Mouse (Mus musculus) layer of hippocampus, adult 8-10 months (tissue): ENCODE data around the gene Fam19a1. TPM values are rescaled to one million over a fixed set of nuclear protein-coding genes. Genes with fewer than 3 reads are reported as not detected.
A peak's percentile ranks its signal among the peaks of the same experiment; 100 is the strongest.

Experiments
- DNase-seq, 2 experiments: peaks; one replicate each; pipeline ENCODE4 v3.0.0; 2022; ENCODE audit warnings: low spot score in 2 of 2
- total RNA-seq, 4 experiments: library from RNA; stranded (reverse); gene quantifications; 2 replicates each; pipeline ENCODE4 v1.2.4; 2022

Fam19a1 gene
- total RNA-seq, 4 experiments from 2014 or later = 48.4 to 59.9 (median 54.6) TPM

GRCm38 (mm10) chr6:96254815-96255214, 141.9 kb downstream of the Fam19a1 start:
- DNase-seq = no peak

- no peak for DNase-seq
Measured at GRCm38 (mm10) chr6:96258651-96259050, 145.7 kb downstream of the Fam19a1 start.

GRCm38 (mm10) chr6:96266456-96266855, 153.5 kb downstream of the Fam19a1 start:
- DNase-seq = no peak

GRCm38 (mm10) chr6:96268788-96269187, 155.8 kb downstream of the Fam19a1 start:
- DNase-seq = no peak

GRCm38 (mm10) chr6:96270436-96270835, 157.5 kb downstream of the Fam19a1 start:
- no peak for DNase-seq

- no peak for DNase-seq
Measured at GRCm38 (mm10) chr6:96283731-96284130, 170.8 kb downstream of the Fam19a1 start.

- no peak for DNase-seq
Measured at GRCm38 (mm10) chr6:96284590-96284989, 171.6 kb downstream of the Fam19a1 start.

- no peak for DNase-seq
Measured at GRCm38 (mm10) chr6:96286276-96286675, 173.3 kb downstream of the Fam19a1 start.

GRCm38 (mm10) chr6:96287377-96287776, 174.4 kb downstream of the Fam19a1 start:
- DNase-seq = no peak

- no peak for DNase-seq
Measured at GRCm38 (mm10) chr6:96289672-96290071, 176.7 kb downstream of the Fam19a1 start.

GRCm38 (mm10) chr6:96347491-96347890, 234.5 kb downstream of the Fam19a1 start:
- peak in 1 of 2 experiments; percentile 10 for DNase-seq

GRCm38 (mm10) chr6:96349446-96350025, 236.6 kb downstream of the Fam19a1 start:
- DNase-seq = peak; percentile 65 to 81

- no peak for DNase-seq
Measured at GRCm38 (mm10) chr6:96369544-96369943, 256.6 kb downstream of the Fam19a1 start.

- no peak for DNase-seq
Measured at GRCm38 (mm10) chr6:96372848-96373247, 259.9 kb downstream of the Fam19a1 start.

GRCm38 (mm10) chr6:96373274-96373673, 260.3 kb downstream of the Fam19a1 start:
- DNase-seq = no peak

- no peak for DNase-seq
Measured at GRCm38 (mm10) chr6:96376773-96377172, 263.8 kb downstream of the Fam19a1 start.

- DNase-seq = no peak
Measured at GRCm38 (mm10) chr6:96379229-96379628, 266.3 kb downstream of the Fam19a1 start.

- DNase-seq = no peak
Measured at GRCm38 (mm10) chr6:96384441-96384840, 271.5 kb downstream of the Fam19a1 start.

- DNase-seq = no peak
Measured at GRCm38 (mm10) chr6:96418866-96419265, 305.9 kb downstream of the Fam19a1 start.

- DNase-seq = no peak
Measured at GRCm38 (mm10) chr6:96419704-96420382, 306.9 kb downstream of the Fam19a1 start.

GRCm38 (mm10) chr6:96420515-96420914, 307.6 kb downstream of the Fam19a1 start:
- DNase-seq = no peak

GRCm38 (mm10) chr6:96429390-96429789, 316.4 kb downstream of the Fam19a1 start:
- DNase-seq = no peak

GRCm38 (mm10) chr6:96432397-96432796, 319.4 kb downstream of the Fam19a1 start:
- no peak for DNase-seq
